Mouse (Mus musculus): Measurements from ENCODE around the gene Btg2.

Btg2 gene

DNA sequence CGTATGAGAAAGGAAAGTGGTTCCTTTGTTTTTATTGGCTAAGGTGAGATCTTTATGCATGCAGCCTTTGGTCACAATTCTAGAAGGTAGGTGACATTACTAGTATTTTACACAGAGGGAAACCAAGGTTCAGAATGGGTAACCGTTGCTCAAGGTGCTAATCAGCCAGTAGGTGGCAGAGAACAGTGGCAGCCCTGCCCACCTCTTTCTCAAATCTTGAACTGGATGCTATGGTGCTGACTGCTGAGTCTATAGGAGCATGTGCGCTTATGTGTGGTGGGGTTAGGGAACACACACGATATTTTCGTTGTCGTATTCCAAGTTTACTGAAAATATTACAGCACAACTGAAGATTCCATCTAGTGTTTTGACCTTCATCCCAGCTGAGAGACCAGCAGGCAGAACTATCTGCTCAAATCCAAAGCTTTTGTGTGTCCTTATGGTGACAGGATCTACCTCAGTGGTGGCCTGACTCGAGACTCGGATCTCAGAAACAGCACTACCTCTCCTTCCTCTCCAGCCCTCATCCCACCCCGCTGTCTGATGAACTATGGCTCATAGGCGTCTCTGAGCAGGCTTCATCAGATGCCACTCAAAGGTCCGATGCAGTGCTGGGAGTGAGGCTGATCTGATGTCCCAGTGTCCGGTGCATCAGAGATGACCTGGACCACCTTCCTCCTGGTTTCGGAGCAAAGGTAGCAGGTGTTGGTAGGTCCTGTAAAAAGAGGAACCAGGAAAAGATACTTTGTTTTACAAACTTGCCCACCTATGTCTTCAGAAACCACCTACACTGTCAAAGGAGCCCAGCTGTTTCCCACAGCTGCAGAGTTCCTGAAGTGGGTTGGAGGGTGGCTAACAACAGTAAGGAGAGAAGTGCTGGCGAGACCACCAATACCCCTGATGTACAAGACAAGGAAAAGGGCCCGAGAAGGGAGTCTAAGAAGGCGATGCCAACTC is 18.9 kb downstream of the Btg2 start:
- no peak for DNase-seq (ENCODE audit: low spot score)

GRCm38 (mm10) chr1:134058870-134059269 is 20.1 kb downstream of the Btg2 start:
- DNase-seq (ENCODE audit: low spot score): no peak

GRCm38 (mm10) chr1:134057736-134058135 is 21.2 kb downstream of the Btg2 start:
- no peak for DNase-seq (ENCODE audit: low spot score)

- DNase-seq (ENCODE audit: low spot score): no peak
Measured at GRCm38 (mm10) chr1:134056285-134056684, 22.6 kb downstream of the Btg2 start.

DNA sequence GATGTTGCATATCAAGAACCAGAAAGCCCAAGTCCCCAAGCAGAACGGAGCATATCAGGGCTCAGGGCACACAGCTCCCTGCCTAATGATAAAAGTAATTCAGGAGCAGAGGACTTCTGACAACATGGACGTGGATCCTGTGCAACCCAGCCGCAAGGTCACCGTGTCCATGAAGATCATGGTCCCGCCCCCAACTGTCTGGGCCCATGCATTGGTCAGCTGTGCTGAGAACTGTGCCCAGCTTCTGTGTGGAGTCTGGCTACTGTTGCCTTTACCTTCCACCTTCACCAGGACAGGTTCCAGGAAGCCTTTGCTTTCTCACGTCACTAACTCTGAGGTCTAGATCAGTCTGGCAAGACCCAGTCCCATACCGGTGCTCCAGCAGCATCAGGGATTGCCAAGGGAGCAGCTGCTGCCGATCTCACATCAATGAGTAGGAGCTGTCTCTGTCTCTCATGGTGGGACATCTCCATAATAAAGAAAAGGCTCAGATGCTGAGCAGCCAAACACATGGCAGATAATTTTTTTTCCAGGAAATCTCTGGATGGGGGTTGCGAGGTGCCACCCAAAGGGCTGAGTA is 23.2 kb downstream of the Btg2 start:
- DNase-seq (ENCODE audit: low spot score): no peak

- no peak for DNase-seq (ENCODE audit: low spot score)
Measured at GRCm38 (mm10) chr1:134055058-134055457, 23.9 kb downstream of the Btg2 start.

GRCm38 (mm10) chr1:134053207-134053606 is 25.7 kb downstream of the Btg2 start:
- peak; percentile 95 for DNase-seq (ENCODE audit: low spot score)

DNA sequence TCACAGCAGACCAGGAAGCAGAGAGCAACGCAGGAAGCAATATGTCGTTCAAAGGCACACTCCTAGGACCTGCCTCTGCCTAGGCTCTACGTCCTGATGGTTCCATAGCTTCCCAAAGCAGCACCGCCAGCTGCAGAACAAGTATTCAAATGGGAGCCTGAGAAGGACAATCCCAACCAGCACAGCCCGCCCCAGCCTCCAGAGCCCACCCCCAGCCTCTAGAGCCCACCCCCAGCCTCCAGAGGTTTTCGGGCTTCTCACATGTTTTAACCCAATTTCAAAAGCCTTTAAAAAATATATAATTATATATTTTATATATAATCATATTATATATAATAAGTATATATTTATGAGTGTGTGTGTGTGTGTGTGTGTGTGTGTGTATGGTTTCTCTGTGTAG is 29.4 kb downstream of the Btg2 start:
- DNase-seq (ENCODE audit: low spot score): no peak

- peak; percentile 91 for DNase-seq (ENCODE audit: low spot score)
Measured at GRCm38 (mm10) chr1:134048759-134049158, 30.2 kb downstream of the Btg2 start.

DNA sequence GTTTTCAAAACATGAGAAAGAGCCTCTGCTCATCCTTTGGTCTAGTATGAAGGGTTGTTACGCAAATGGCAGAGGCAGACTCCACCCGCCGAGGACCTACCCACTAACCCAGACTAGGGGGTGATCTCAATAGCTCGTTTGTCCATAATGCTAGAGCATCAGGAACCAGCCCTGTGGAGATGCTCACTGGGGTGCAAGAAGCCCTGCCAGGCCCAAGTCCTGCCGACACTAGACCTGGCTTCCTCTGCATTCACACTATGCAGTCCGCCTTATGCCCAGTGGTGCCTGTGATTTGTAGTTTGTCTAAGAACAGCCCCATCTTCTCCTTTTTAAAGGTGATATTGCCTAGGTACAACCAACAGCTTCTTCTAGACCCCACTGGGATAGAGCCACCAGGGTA is 31.5 kb downstream of the Btg2 start:
- DNase-seq (ENCODE audit: low spot score): no peak

GRCm38 (mm10) chr1:134046387-134046786 is 32.5 kb downstream of the Btg2 start:
- no peak for DNase-seq (ENCODE audit: low spot score)

DNA sequence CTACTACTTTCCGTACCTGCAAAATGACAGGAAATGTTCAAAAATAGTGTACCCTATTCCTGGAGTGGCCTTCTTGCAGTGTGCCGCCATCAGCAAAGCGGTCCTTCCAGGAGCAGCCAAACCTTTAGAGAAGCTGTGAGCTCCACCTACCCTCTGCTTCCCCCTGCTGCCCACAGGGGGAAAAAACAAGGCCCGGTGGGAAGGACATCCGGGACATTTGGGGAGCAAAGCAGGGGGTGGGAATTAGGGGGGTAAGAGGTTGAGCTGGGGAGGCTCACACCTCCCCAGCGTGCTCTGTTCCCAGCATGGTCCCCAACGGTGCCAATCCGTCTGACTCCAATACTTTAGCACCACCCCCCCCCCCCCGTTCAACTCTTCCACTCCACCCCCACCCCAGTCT is 32.9 kb downstream of the Btg2 start:
- peak; percentile 79 for DNase-seq (ENCODE audit: low spot score)

- no peak for DNase-seq (ENCODE audit: low spot score)
Measured at GRCm38 (mm10) chr1:134044805-134045204, 34.1 kb downstream of the Btg2 start.

DNA sequence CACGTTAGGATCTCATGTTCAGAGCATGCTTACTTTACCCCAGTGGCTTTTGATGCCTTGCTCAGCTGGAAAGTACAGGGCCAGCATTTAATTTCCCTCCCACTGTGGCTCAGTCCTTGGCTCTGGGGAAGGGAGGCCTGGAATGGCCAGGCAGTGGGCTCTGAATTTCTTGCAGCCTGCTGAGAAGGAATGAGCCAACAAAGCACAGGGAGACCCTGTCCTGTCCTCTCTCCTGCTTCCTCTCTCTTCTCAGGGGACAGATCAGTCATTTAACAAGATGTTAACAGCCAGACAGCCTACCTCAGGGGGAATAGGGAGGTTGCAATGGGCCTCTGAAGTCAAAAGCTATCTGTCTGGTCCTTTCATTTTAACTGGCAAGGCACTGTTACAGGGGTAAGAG is 36.6 kb downstream of the Btg2 start:
- DNase-seq (ENCODE audit: low spot score): no peak

- no peak for DNase-seq (ENCODE audit: low spot score)
Measured at GRCm38 (mm10) chr1:134041900-134042299, 37.0 kb downstream of the Btg2 start.

GRCm38 (mm10) chr1:134039361-134039760 is 39.6 kb downstream of the Btg2 start:
- no peak for DNase-seq (ENCODE audit: low spot score)

GRCm38 (mm10) chr1:134038336-134038735 is 40.6 kb downstream of the Btg2 start:
- no peak for DNase-seq (ENCODE audit: low spot score)

DNA sequence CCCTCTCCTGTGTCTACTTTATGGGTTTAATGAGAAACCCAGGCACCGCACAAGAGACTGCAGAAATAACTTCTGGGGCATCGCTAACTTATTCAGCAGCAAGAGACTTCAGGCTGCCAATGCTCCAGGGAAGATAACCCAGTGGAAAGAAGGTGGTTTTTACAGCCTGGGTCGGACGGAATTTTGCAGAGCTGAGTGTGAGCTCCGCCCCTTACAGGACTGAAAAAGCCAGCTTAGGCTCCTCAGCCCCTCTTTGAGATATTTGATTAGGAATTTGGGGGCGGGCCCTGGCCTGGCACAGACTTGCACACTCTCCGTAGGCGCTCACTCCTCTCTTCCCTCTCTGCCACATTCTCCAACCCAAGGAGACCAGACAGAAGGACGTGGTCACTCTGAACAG is 41.7 kb downstream of the Btg2 start, which contains the start of gene Fmod:
TSS of gene Fmod (plus strand) at position 83 of the 400 bp plus-strand sequence.
- DNase-seq (ENCODE audit: low spot score): peak; percentile 31

GRCm38 (mm10) chr1:134036492-134036891 is 42.4 kb downstream of the Btg2 start:
- DNase-seq (ENCODE audit: low spot score): no peak

- DNase-seq (ENCODE audit: low spot score): no peak
Measured at GRCm38 (mm10) chr1:134028161-134028846, 50.6 kb downstream of the Btg2 start.

DNA sequence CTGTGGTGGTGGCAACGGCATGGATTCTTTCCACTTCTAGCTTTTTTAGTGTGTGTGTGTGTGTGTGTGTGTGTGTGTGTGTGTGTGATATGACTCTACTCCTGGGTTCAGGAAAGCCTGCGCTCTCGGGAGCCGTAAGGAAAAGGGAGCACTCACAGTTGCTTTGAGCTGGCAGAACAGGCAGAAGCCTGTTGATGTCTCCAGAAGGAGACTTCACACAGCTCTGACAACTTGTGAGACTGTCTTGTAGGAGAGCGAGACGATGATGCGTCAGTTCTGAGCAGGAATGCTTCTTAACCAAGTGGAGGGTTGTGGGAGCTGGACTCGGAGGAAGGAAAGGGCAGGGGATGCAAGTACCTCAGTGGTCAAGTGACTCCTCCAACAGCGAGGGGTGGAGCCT is 52.2 kb downstream of the Btg2 start:
- DNase-seq (ENCODE audit: low spot score): no peak

GRCm38 (mm10) chr1:134025975-134026374 is 52.9 kb downstream of the Btg2 start:
- DNase-seq (ENCODE audit: low spot score): no peak
